Mouse (Mus musculus) cortical plate, adult 2 months (tissue): ENCODE measurements at regions not wholly inside any gene's neighbourhood (a gene's known extent, or its start where the extent isn't known, plus 50 kb on each side); places are given as distances from the start of the nearest gene placed in this dataset.

Source experiments
- CTCF ChIP-seq: fragments of 200-500 bp; IDR thresholded peaks from 2 replicates; pipeline ENCODE4 v1.5.1; 2011; ENCODE audit warnings: mild to moderate bottlenecking, control low read depth, low read length; ENCODE audit not compliant: insufficient read depth; ENCODE audit errors: extremely low read depth
- POLR2A ChIP-seq: fragments of 200-500 bp; IDR thresholded peaks from 2 replicates; pipeline ENCODE4 v1.6.1; 2011; ENCODE audit warnings: mild to moderate bottlenecking, low read length, control low read depth; ENCODE audit not compliant: insufficient read depth; ENCODE audit errors: extremely low read depth

DNA sequence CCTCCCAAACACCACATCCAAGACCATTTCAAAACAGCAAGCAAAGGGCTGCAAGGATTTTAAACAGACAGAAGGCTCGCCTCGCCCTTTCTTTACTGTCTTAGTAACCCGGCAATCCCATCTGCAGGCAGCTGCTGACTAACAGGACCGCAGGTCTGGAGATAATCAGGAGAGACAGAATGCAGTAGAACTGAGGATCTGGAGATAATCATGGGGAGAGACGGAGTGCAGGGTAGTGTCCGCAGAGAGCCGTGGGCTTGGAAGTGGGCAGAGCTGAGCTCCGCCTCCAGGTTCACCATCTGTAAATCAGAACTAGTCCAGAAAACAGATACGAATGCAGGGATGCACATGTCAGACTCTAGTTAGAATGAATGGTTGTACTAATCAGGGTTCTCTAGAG is 79.4 kb upstream of the Mgme1 start:
- TF ChIP-seq POLR2A = no peak
- no peak for TF ChIP-seq CTCF
